Mouse (Mus musculus): Measurements from ENCODE around the gene Gkn2. TPM values are rescaled to one million over a fixed set of nuclear protein-coding genes. Genes with fewer than 3 reads are reported as not detected.

Gene Gkn2
- total and polyA plus RNA-seq, 3 experiments, result not detected

GRCm38 (mm10) chr6:87399886-87400566, 26.9 kb downstream of the Gkn2 start:
- Histone ChIP-seq H3K4me3 (ENCODE audit: control insufficient read depth in 1 of 2, insufficient read depth in 1 of 2, low read depth in 2 of 2, low read length in 2 of 2) (0 out of 4 replicates have a peak overlapping the region, but pooled peaks of 1 of the 2 experiments have one; percentile 5), H3K79me2 (ENCODE audit: control insufficient read depth, insufficient read depth, low read length, poor library complexity) (no peaks in the 10 kb centered on the region), H3K27ac (ENCODE audit: control insufficient read depth, low read depth, low read length) (peak overlapping the region; percentile 55), H3K4me1 (ENCODE audit: control insufficient read depth in 1 of 2, insufficient read depth in 2 of 2, low read length in 2 of 2) (peaks cover 0 to 16% of the 10 kb centered on the region in 2 experiments; a peak in 2 of 4 replicates), H3K36me3 (ENCODE audit: control insufficient read depth in 1 of 2, insufficient read depth in 2 of 2, low read length in 2 of 2) (peaks cover 0 to 4% of the 10 kb centered on the region in 2 experiments; a peak in 1 of 4 replicates), H3K9me3 (replicated peaks; ENCODE audit: insufficient read depth, low read length) (no peaks in the 10 kb centered on the region), H3K9ac (ENCODE audit: control insufficient read depth, low read depth, low read length, poor library complexity, severe bottlenecking) (no peak overlapping the region), H3K27me3 (ENCODE audit: control insufficient read depth in 1 of 2, insufficient read depth in 2 of 2, low read length in 2 of 2) (no peaks in the 10 kb centered on the region; a peak in 2 of 4 replicates)
- peak; percentile 84 for DNase-seq (ENCODE audit: low read depth, low spot score)
- TF ChIP-seq ZKSCAN1 (IDR thresholded peaks at IDR 0.05; ENCODE audit: low read depth, low read length), result no peak
- 0 out of 2 replicates have a peak, but pooled peaks have one; percentile 31 for TF ChIP-seq TBP (IDR thresholded peaks at IDR 0.05; ENCODE audit: low read depth, low read length)
- no peak for TF ChIP-seq TAL1 (IDR thresholded peaks at IDR 0.05; ENCODE audit: low read length)
- TF ChIP-seq EP300 (IDR thresholded peaks at IDR 0.05; ENCODE audit: low read depth in 1 of 2, low read length in 2 of 2), result peak; percentile 23 to 34; a peak in 1 of 4 replicates
- peak; percentile 46; the same call in 1 of the 2 replicates for TF ChIP-seq ELF1 (IDR thresholded peaks at IDR 0.05; ENCODE audit: low read depth, low read length)
- no peak; the same call in 1 of the 2 replicates for TF ChIP-seq SIN3A (IDR thresholded peaks at IDR 0.05; ENCODE audit: low read length)
- TF ChIP-seq RAD21 (IDR thresholded peaks at IDR 0.05; ENCODE audit: low read depth, low read length), result no peak
- TF ChIP-seq POLR2AphosphoS2 (IDR thresholded peaks at IDR 0.05; ENCODE audit: low read length), result no peak
- 0 out of 2 replicates have a peak, but pooled peaks have one; percentile 20 for TF ChIP-seq ETS1 (IDR thresholded peaks at IDR 0.05; ENCODE audit: low read depth, low read length)
- no peak for TF ChIP-seq NELFE (IDR thresholded peaks at IDR 0.05; ENCODE audit: low read depth, low read length)
- no peak for TF ChIP-seq NRF1 (IDR thresholded peaks at IDR 0.05; ENCODE audit: insufficient read depth, low read depth, low read length, poor library complexity, severe bottlenecking)
- no peak for TF ChIP-seq POLR2AphosphoS5 (IDR thresholded peaks at IDR 0.05; ENCODE audit: borderline replicate concordance, low read depth, low read length)
- TF ChIP-seq MAX (IDR thresholded peaks at IDR 0.05; ENCODE audit: low read length), result no peak
- no peak for TF ChIP-seq CHD2 (IDR thresholded peaks at IDR 0.05; ENCODE audit: low read length)
- TF ChIP-seq E2F4 (IDR thresholded peaks at IDR 0.05; ENCODE audit: borderline replicate concordance, low read depth, low read length), result no peak
- TF ChIP-seq MEF2A (IDR thresholded peaks at IDR 0.05; ENCODE audit: extremely low read depth, insufficient replicate concordance, low read depth, low read length, poor library complexity, severe bottlenecking), result no peak
- no peak for TF ChIP-seq SMC3 (IDR thresholded peaks at IDR 0.05; ENCODE audit: low read depth, low read length)
- peak; percentile 14; the same call in 1 of the 2 replicates for TF ChIP-seq MYC (IDR thresholded peaks at IDR 0.05; ENCODE audit: low read depth, low read length)
- no peak for TF ChIP-seq ZNF384 (IDR thresholded peaks at IDR 0.05; ENCODE audit: low read depth, low read length)
- TF ChIP-seq KAT2A (conservative IDR thresholded peaks at IDR 0.05; ENCODE audit: low read depth, low read length), result no peak
- no peak for TF ChIP-seq HCFC1 (IDR thresholded peaks at IDR 0.05; ENCODE audit: low read depth, low read length)
- TF ChIP-seq ZC3H11A (IDR thresholded peaks at IDR 0.05; ENCODE audit: low read depth, low read length), result no peak
- TF ChIP-seq JUND (IDR thresholded peaks at IDR 0.05; ENCODE audit: low read depth, low read length), result no peak
- TF ChIP-seq ZMIZ1 (IDR thresholded peaks at IDR 0.05; ENCODE audit: low read depth, low read length), result no peak
- TF ChIP-seq GATA1 (IDR thresholded peaks at IDR 0.05; ENCODE audit: low read depth, low read length), result peak; percentile 37; the same call in 1 of the 2 replicates
- no peak for TF ChIP-seq USF2 (IDR thresholded peaks at IDR 0.05; ENCODE audit: borderline replicate concordance in 1 of 2, insufficient read depth in 1 of 2, low read depth in 1 of 2, low read length in 2 of 2)
- 0 out of 4 replicates have a peak, but pooled peaks of 1 of the 2 experiments have one; percentile 21 for TF ChIP-seq POLR2A (IDR thresholded peaks at IDR 0.05; ENCODE audit: control insufficient read depth in 1 of 2, insufficient read depth in 1 of 2, low read depth in 1 of 2, low read length in 2 of 2, poor library complexity in 1 of 2)
- no peak for TF ChIP-seq MAZ (IDR thresholded peaks at IDR 0.05; ENCODE audit: low read depth, low read length)
- TF ChIP-seq RCOR1 (IDR thresholded peaks at IDR 0.05; ENCODE audit: low read depth, low read length), result no peak

Data from MEL (cell line).